Mouse (Mus musculus) fibroblast of lung, adult 2 months (primary cell): Measurements from ENCODE around the gene Psen2.
A peak's percentile ranks its signal among the peaks of the same experiment; 100 is the strongest.

Experiments
- DNase-seq: peaks from one replicate; pipeline ENCODE4 v3.0.0-alpha.2; 2011; ENCODE audit warnings: low read depth

Gene Psen2

GRCm38 (mm10) chr1:180274725-180275308 lies 11.6 kb upstream of the Psen2 start:
- DNase-seq: peak; percentile 33

- DNase-seq: no peak
Measured at GRCm38 (mm10) chr1:180269033-180269432, 5.8 kb upstream of the Psen2 start.

GRCm38 (mm10) chr1:180268249-180269031 lies 5.2 kb upstream of the Psen2 start:
- DNase-seq: peak; percentile 65

- DNase-seq: no peak
Measured at GRCm38 (mm10) chr1:180267151-180267550, 3.9 kb upstream of the Psen2 start.

- DNase-seq: no peak
Measured at GRCm38 (mm10) chr1:180265399-180265798, 2.2 kb upstream of the Psen2 start.

GRCm38 (mm10) chr1:180264851-180265250 lies 1.6 kb upstream of the Psen2 start:
- DNase-seq: no peak

- no peak for DNase-seq
Measured at GRCm38 (mm10) chr1:180264389-180264788, 1.2 kb upstream of the Psen2 start.

GRCm38 (mm10) chr1:180261857-180262570 lies 1.2 kb downstream of the Psen2 start:
- no peak for DNase-seq

- DNase-seq: no peak
Measured at GRCm38 (mm10) chr1:180261415-180261814, 1.8 kb downstream of the Psen2 start.

- DNase-seq: no peak
Measured at GRCm38 (mm10) chr1:180260886-180261285, 2.4 kb downstream of the Psen2 start.

GRCm38 (mm10) chr1:180259753-180260152 lies 3.5 kb downstream of the Psen2 start:
- DNase-seq: no peak

- DNase-seq: no peak
Measured at GRCm38 (mm10) chr1:180257446-180257845, 5.8 kb downstream of the Psen2 start.

GRCm38 (mm10) chr1:180256866-180257265 lies 6.4 kb downstream of the Psen2 start:
- no peak for DNase-seq

GRCm38 (mm10) chr1:180256138-180256674 lies 7.0 kb downstream of the Psen2 start:
- DNase-seq: peak; percentile 76

- peak; percentile 18 for DNase-seq
Measured at GRCm38 (mm10) chr1:180255294-180256117, 7.7 kb downstream of the Psen2 start.

GRCm38 (mm10) chr1:180254316-180254715 lies 8.9 kb downstream of the Psen2 start:
- no peak for DNase-seq

- DNase-seq: no peak
Measured at GRCm38 (mm10) chr1:180252656-180253190, 10.5 kb downstream of the Psen2 start.

GRCm38 (mm10) chr1:180251176-180252048 lies 11.8 kb downstream of the Psen2 start:
- DNase-seq: no peak

GRCm38 (mm10) chr1:180250441-180250830 lies 12.8 kb downstream of the Psen2 start:
- DNase-seq: no peak

GRCm38 (mm10) chr1:180249666-180250440 lies 13.4 kb downstream of the Psen2 start:
- DNase-seq: peak; percentile 82
